Mouse (Mus musculus) left cerebral cortex, adult 2 months (tissue): ENCODE measurements at regions not wholly inside any gene's neighbourhood (a gene's known extent, or its start where the extent isn't known, plus 50 kb on each side); places are given as distances from the start of the nearest gene placed in this dataset.
"Not testable (repeated sequence)": the region's sequence is repeated elsewhere in the genome, so short reads cannot be mapped to it uniquely, and the experiment has no call there.

Experiments used
- DNase-seq, 2 experiments: peaks; one replicate each; pipeline ENCODE4 v3.0.0; 2021 to 2022; ENCODE audit warnings: low spot score in 2 of 2, mixed read lengths in 1 of 2; ENCODE audit errors: extremely low spot score in 1 of 2
- H3K27ac ChIP-seq: fragments of 200-600 bp; 2 replicates; pipeline ENCODE4 v1.8.1; 2022
- H3K4me3 ChIP-seq: fragments of 200-600 bp; 2 replicates; pipeline ENCODE4 v1.8.1; 2022
- CTCF ChIP-seq: fragments of 200-600 bp; IDR thresholded peaks from 2 replicates; pipeline ENCODE4 v1.8.1; 2022; ENCODE audit warnings: antibody characterized with exemption, mild to moderate bottlenecking, moderate library complexity
- intact Hi-C: fragments of 180-260 bp; cut with DNase I; formaldehyde crosslinking; loops from one replicate; pipeline ENCODE4 v1.15.1; 2025

DNA sequence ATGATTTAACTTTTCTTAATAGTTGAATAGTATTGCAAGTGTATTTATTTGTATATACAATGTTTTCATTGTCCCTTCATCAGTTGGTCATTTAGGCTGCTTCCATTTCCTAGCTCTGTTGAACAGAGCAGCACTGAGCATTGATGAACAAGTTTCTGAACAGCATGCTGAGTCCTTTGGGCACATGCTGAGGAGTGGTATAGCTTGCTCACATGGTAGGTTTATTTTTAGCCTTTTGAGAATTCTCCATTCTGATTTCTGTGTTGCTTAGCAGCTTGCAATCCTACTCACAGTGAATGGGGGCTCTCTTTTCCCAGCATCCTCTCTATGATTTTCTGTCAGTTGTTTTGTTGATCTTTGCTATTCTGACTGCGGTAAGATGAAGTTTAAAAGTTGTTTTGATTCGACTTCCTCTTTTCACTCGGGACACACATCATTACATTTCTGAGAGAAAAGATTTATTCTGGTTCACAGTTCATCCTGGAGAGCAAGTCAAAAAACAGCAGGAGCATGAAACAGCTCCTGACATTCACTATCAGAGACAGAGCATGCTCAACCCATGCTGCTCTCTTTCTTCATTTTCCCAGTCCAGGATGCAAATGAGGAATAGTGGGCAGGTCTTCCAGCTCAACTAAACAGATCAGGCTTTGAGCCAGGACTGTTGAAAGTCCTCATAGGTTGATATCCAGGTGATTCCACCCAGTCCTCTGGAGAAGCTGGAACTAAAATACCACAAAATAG lies 413.1 kb downstream of the Gm37988 start:
- Histone ChIP-seq H3K4me3 (no peak overlapping the region), H3K27ac (no peak overlapping the region)
- TF ChIP-seq CTCF, result no peak
- no peak for DNase-seq
- intact Hi-C loops, result no loop called here

GRCm38 (mm10) chr1:5227866-5228265 lies 420.2 kb downstream of the Gm37988 start:
- intact Hi-C loops, result no loop called here
- no peak for DNase-seq
- TF ChIP-seq CTCF, result no peak

DNA sequence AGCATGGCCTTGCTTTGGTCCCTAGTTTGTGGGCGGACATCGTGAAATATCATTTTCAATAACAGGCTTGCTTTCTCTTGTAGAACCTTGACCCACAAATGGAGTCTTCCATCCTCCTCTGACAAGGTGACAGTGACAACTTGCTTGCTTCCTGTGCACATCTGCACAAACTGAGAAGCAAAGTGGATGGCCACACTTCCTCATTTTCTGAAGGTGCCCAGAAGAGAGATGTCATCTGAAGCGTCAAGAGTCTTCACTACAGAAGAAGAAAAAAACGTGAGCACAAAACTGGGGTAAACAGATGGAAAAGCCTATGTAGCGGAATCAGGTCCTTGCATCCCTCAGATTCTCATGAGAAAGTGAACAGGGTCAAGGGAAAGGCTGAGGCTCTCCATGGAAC lies 423.5 kb downstream of the Gm37988 start:
- Histone ChIP-seq H3K27ac (no peak overlapping the region), H3K4me3 (no peak overlapping the region)
- TF ChIP-seq CTCF, result no peak
- intact Hi-C loops, result no loop called here
- no peak for DNase-seq

More at GRCm38 (mm10) chr1:5227866-5228265, 420.2 kb downstream of the Gm37988 start:
- no peak overlapping the region for H3K4me3 ChIP-seq
- no peak overlapping the region for H3K27ac ChIP-seq

GRCm38 (mm10) chr1:5231961-5232846 lies 424.5 kb downstream of the Gm37988 start:
- Histone ChIP-seq H3K27ac (no peak overlapping the region), H3K4me3 (no peak overlapping the region)
- DNase-seq, result no peak
- intact Hi-C loops, result no loop called here
- TF ChIP-seq CTCF, result no peak

DNA sequence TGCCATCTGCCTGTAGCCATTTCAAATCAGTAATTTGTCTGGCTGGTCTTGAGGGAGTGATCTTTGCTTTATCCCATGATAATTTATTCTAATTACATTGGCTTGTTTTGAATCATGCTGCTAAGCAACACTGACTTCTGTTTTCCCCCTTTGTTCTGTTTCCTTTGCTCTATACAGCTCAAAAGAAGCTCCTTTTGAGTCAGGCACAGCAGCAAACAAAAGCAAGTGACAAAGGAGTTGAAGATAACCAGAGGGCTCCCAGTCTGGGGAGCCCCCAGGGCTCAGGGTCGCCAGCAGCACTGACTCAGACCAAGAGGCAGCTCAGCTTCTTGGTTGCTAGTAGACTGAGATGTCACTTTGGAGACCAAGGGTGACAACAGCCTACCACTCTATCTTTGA lies 425.2 kb downstream of the Gm37988 start:
- intact Hi-C loops, result no loop called here
- TF ChIP-seq CTCF, result no peak
- Histone ChIP-seq H3K4me3 (no peak overlapping the region), H3K27ac (no peak overlapping the region)
- no peak for DNase-seq

DNA sequence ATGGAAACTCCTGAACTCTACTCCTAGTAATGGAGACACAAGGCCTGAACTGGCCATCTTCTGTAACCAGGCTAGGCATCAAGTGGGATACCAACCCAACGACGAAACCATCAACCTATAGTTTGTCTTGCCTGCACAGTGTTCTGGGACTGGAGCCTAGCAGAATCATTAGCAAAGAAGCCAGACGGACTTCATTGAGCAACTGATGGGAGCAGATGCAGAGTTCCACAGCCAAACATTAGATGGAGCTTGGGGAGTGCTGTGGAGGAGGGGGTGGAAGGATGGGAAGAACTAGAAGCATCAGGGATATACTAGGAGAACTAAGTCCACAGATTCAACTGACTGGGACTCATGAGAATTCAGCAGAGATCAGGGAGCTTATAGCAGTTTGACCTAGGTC lies 435.5 kb downstream of the Gm37988 start:
- intact Hi-C loops, result no loop called here
- no peak for DNase-seq
- TF ChIP-seq CTCF, result no peak
- H3K27ac ChIP-seq, result no peak overlapping the region
- H3K4me3 ChIP-seq, result no peak overlapping the region

DNA sequence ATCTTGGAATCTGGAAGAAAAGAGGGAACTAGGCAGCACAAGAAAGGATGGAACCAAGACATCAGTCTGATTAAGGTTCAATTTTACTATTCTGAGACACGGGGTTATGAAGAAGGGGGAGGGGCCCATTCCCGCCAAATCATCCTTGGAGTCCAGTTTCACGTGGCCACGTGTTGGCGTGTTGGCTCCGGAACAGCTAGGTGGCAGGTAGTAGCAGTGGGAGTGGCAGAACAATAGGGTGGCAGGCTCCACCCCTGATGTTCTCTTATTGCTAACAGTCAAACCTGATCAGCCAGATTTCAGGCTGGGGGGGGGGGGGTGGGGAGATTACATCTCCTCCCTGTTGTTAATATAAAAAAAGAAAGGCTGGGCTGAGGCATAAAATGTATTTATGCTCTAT lies 453.2 kb downstream of the Gm37988 start:
- H3K27ac ChIP-seq, H3K4me3 ChIP-seq, intact Hi-C loops, DNase-seq: not testable (repeated sequence)

GRCm38 (mm10) chr1:5261297-5261696 lies 453.6 kb downstream of the Gm37988 start:
- H3K4me3 ChIP-seq, H3K27ac ChIP-seq, intact Hi-C loops, DNase-seq: not testable (repeated sequence)

DNA sequence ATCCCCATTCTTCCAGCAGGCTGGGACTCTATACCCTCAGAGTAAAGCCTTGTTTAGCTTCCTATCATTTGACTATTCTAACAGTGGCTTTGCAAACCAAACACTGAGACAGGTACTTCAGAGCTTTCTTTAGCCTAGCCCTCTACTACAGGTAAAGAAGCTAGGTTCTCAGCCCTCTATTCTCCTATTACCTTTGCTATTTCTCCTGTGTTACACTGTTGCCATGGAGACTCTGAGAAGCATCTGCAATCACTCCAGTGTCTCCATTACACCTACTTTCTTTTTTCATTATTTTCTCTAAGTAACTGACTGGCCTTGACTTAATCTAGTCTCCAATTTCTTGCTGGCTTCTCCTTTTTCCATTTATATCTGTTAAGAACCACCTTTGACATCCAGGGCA lies 466.2 kb downstream of the Gm37988 start:
- DNase-seq, result no peak
- Histone ChIP-seq H3K27ac (no peak overlapping the region), H3K4me3 (no peak overlapping the region)
- intact Hi-C loops, result no loop called here
- TF ChIP-seq CTCF, result no peak

DNA sequence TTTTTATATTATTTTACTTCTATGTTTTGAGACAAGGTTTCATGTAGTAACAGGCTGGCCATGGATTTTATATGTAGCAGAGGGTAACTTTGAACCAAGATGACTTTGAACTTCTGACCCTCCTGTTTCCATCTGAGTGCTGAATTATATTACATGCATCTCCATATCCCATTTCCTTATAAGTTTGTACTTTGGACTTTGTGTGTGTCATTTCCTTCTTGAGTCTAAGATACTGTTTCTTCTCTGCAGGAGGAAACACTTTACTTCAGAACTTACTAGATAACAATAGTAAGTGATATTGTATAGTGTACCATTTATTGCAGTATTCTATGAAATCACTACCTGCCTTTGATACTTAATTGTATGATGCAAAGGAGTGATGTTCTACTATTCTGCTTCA lies 486.9 kb downstream of the Gm37988 start:
- intact Hi-C loops, result no loop called here
- DNase-seq, result no peak

DNA sequence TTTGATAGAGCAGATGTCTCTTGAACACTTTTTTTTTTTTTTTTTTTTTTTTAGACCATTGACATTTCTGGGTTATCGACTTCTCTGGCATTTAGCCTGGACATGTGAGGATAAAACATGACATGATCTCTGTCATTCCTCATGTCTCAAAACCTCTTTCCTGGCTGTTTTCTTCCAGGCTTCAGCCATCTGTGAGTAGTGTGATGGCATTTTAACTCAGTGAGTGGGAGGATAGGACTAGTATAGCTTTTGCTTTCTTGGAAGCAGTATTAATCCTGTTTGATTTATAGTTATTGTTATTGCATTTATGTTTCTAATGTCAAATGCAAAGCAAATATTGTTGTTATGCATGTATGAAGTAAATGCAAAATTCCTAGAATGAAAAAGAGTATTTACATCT lies 489.9 kb downstream of the Gm37988 start:
- DNase-seq, result no peak
- Histone ChIP-seq H3K27ac (no peak overlapping the region), H3K4me3 (no peak overlapping the region)
- intact Hi-C loops, result no loop called here
- no peak for TF ChIP-seq CTCF

More for the DNA sequence above, 486.9 kb downstream of the Gm37988 start:
- H3K27ac ChIP-seq, result no peak overlapping the region
- no peak for TF ChIP-seq CTCF
- no peak overlapping the region for H3K4me3 ChIP-seq

DNA sequence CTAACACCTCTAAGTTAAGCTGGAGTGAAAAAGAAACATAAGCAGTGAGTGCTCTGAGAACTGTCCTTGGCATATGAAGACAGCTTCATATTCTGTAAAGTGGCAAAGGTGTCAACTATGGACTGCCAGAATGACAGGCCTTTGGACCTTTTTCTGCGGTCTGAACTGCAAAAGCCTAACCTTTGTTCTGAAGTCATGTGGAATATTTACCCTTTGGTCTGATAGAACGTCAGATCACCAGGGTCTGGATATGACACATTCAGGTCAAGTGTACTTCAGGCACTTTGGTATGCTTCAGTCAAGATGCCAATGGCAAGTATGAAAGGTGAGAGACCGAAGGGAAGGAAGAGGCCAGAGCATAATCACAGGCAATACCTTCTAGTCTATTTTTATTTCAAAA lies 504.0 kb downstream of the Gm37988 start:
- no peak for DNase-seq

More for the DNA sequence above, 504.0 kb downstream of the Gm37988 start:
- H3K27ac ChIP-seq, result no peak overlapping the region
- intact Hi-C loops, result no loop called here
- no peak overlapping the region for H3K4me3 ChIP-seq
- TF ChIP-seq CTCF, result no peak
